Mouse (Mus musculus): ENCODE measurements around the gene Ppox. TPM values are rescaled to one million over a fixed set of nuclear protein-coding genes. Genes with fewer than 3 reads are reported as not detected.

Gene Ppox
- polyA plus RNA-seq, 1 experiment from 2014 or later, result 61.5 TPM

- no peak for ATAC-seq (ENCODE audit: low FRiP score, low read depth)
- Histone ChIP-seq H3K9ac (replicated peaks) (no peak overlapping the region), H3K9me3 (no peaks in the 10 kb centered on the region), H3K4me2 (replicated peaks) (no peak overlapping the region), H3K36me3 (no peaks in the 10 kb centered on the region), H3K4me1 (peaks cover 15% of the 10 kb centered on the region), H3K27me3 (no peaks in the 10 kb centered on the region), H3K4me3 (no peak overlapping the region), H3K27ac (replicated peaks) (no peak overlapping the region)
- WGBS, result 83% methylated on average over 3 of the region's 3 CpGs
Observed at GRCm38 (mm10) chr1:171260316-171260715, 20.7 kb downstream of the Ppox start.

DNA sequence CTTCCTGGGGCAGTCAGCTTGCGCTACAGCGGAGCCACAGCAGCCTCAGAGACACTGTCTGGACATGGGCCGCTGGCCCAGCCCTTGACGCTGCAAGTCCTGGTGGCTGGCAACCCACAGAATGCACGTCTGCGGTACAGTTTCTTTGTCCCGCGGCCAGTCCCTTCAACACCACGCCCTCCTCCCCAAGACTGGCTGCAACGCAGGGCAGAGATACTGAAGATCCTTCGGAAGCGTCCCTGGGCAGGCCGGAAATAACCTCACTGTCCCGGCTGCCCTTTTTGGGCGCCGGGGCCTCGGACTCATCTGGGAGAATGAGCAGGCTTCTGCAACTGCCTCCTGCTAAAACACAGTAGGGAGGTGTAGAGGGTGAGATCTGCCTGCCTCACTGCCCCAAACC lies 22.1 kb downstream of the Ppox start:
- peaks cover 15% of the 10 kb centered on the region for H3K4me1 ChIP-seq
- no peak overlapping the region for H3K9ac ChIP-seq (replicated peaks)
- H3K27ac ChIP-seq (replicated peaks), result no peak overlapping the region
- no peaks in the 10 kb centered on the region for H3K27me3 ChIP-seq
- no peak for ATAC-seq (ENCODE audit: low FRiP score, low read depth)
- H3K4me3 ChIP-seq, result no peak overlapping the region
- no peak overlapping the region for H3K4me2 ChIP-seq (replicated peaks)
- WGBS, result 82% methylated on average over 17 of the region's 17 CpGs
- no peaks in the 10 kb centered on the region for H3K36me3 ChIP-seq
- no peaks in the 10 kb centered on the region for H3K9me3 ChIP-seq

DNA sequence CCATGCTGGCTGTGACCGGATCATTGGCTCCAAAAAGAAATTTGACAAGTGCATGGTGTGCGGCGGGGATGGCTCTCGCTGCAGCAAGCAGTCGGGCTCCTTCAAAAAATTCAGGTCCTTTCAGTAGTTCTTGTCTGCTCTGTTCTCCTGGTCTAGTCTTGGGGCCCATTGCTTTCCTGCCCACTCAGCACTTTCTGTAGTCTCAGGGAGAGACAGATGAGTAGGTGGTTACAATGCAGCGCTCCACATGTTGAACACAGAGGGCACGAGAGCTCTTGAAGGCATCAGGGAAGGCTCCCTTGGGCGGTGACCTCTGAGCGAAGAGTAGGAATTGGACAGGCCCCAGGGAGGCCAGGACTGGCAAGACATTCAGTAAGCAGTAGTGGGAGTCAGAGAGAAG lies 23.2 kb downstream of the Ppox start:
- 88% methylated on average over 9 of the region's 9 CpGs for WGBS
- ATAC-seq (ENCODE audit: low FRiP score, low read depth), result no peak
- H3K4me3 ChIP-seq, result no peak overlapping the region
- H3K27me3 ChIP-seq, result peaks cover 2% of the 10 kb centered on the region; the same call in 1 of the 2 replicates
- H3K9me3 ChIP-seq, result no peaks in the 10 kb centered on the region
- H3K4me2 ChIP-seq (replicated peaks), result no peak overlapping the region
- H3K9ac ChIP-seq (replicated peaks), result no peak overlapping the region
- H3K36me3 ChIP-seq, result no peaks in the 10 kb centered on the region
- no peak overlapping the region for H3K27ac ChIP-seq (replicated peaks)
- peaks cover 8% of the 10 kb centered on the region for H3K4me1 ChIP-seq

DNA sequence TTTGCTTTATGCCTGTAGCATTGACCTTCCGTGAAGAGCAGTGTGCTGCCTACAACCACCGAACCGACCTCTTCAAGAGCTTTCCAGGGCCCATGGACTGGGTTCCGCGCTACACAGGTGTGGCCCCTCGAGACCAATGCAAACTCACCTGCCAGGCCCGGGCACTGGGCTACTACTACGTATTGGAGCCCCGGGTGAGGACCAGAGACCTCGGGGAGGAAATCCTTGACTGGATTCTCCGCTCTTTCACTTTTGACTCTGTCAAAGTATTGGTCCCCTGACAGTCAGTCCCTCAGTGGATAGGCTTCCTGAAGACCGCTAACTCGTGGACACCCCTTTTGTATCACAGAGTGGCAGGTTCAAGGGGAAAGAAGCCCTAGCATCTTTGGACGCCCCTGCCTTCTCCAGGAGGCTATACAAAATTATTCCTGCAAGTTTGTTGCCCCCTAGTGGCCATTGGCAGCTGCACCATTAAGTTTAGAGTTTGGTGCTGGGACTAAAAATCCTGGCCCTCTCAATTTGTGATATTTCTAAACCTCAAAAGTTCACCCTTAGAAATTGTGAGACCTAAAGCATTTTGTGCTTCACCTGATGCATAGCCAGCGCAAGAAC lies 23.9 kb downstream of the Ppox start:
- WGBS, result 71% methylated on average over 15 of the region's 15 CpGs
- Histone ChIP-seq H3K4me1 (peaks cover 7% of the 10 kb centered on the region), H3K27me3 (peaks cover 3% of the 10 kb centered on the region; the same call in 1 of the 2 replicates), H3K4me2 (replicated peaks) (no peak overlapping the region), H3K9ac (replicated peaks) (no peak overlapping the region), H3K4me3 (no peak overlapping the region), H3K9me3 (no peaks in the 10 kb centered on the region), H3K27ac (replicated peaks) (no peak overlapping the region), H3K36me3 (no peaks in the 10 kb centered on the region)
- ATAC-seq (ENCODE audit: low FRiP score, low read depth), result no peak

GRCm38 (mm10) chr1:171256095-171256818 lies 24.7 kb downstream of the Ppox start:
- Histone ChIP-seq H3K27me3 (peaks cover 3% of the 10 kb centered on the region; the same call in 1 of the 2 replicates), H3K4me1 (peaks cover 13% of the 10 kb centered on the region), H3K9me3 (no peaks in the 10 kb centered on the region), H3K27ac (replicated peaks) (no peak overlapping the region), H3K4me3 (no peak overlapping the region), H3K4me2 (replicated peaks) (no peak overlapping the region), H3K36me3 (no peaks in the 10 kb centered on the region), H3K9ac (replicated peaks) (no peak overlapping the region)
- 91% methylated on average over 24 of the region's 24 CpGs for WGBS
- no peak; the same call in 1 of the 2 replicates for ATAC-seq (ENCODE audit: low FRiP score, low read depth)

DNA sequence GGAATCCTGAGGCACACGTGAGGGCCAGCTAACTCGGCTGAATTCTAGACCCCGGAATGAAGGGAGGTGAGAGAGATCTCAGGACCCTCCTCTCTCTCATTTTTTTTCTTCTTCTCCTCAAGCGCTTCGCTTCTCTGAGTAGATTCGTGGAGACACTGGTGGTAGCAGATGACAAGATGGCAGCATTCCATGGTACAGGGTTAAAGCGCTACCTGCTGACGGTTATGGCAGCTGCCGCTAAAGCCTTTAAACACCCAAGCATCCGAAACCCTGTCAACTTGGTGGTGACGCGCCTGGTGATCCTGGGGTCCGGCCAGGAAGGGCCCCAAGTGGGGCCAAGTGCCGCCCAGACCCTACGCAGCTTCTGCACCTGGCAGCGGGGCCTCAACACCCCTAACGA lies 28.6 kb downstream of the Ppox start:
- no peak overlapping the region; the same call in 1 of the 2 replicates for H3K9ac ChIP-seq (replicated peaks)
- peak overlapping the region; percentile 50 for H3K4me2 ChIP-seq (replicated peaks)
- ATAC-seq (ENCODE audit: low FRiP score, low read depth), result no peak
- 0 out of 2 replicates have a peak overlapping the region, but pooled peaks have one; percentile 8 for H3K4me3 ChIP-seq
- 46% methylated on average over 17 of the region's 17 CpGs for WGBS
- no peaks in the 10 kb centered on the region for H3K36me3 ChIP-seq
- peaks cover 8% of the 10 kb centered on the region; the same call in 1 of the 2 replicates for H3K27me3 ChIP-seq
- H3K27ac ChIP-seq (replicated peaks), result peak overlapping the region; percentile 46; the same call in 1 of the 2 replicates
- H3K4me1 ChIP-seq, result peaks cover 41% of the 10 kb centered on the region
- no peaks in the 10 kb centered on the region for H3K9me3 ChIP-seq

- Histone ChIP-seq H3K9ac (replicated peaks) (peak overlapping the region; percentile 26), H3K4me1 (peaks cover 42% of the 10 kb centered on the region)
- ATAC-seq (ENCODE audit: low FRiP score, low read depth), result 0 out of 2 replicates have a peak, but pooled peaks have one; percentile 4
Observed at GRCm38 (mm10) chr1:171251594-171252324, 29.2 kb downstream of the Ppox start.

GRCm38 (mm10) chr1:171250680-171251593 lies 30.0 kb downstream of the Ppox start, which contains the start of gene Ndufs2:
Ndufs2 (minus strand) TSS chr1:171251388.
- ATAC-seq (ENCODE audit: low FRiP score, low read depth), result no peak
- Histone ChIP-seq H3K4me1 (peaks cover 48% of the 10 kb centered on the region), H3K4me3 (peak within 1 kb of the TSS; percentile 25), H3K27ac (replicated peaks) (peak within 1 kb of the TSS; percentile 60), H3K4me2 (replicated peaks) (peak within 1 kb of the TSS; percentile 50), H3K9me3 (no peaks in the 10 kb centered on the region), H3K36me3 (no peaks in the 10 kb centered on the region), H3K27me3 (peaks cover 8% of the 10 kb centered on the region; the same call in 1 of the 2 replicates), H3K9ac (replicated peaks) (peak within 1 kb of the TSS; percentile 26)
- WGBS, result 8% methylated on average over 26 of the region's 26 CpGs

More at GRCm38 (mm10) chr1:171251594-171252324, 29.2 kb downstream of the Ppox start:
- H3K9me3 ChIP-seq, result no peaks in the 10 kb centered on the region
- H3K27ac ChIP-seq (replicated peaks), result peak overlapping the region; percentile 46
- H3K27me3 ChIP-seq, result peaks cover 8% of the 10 kb centered on the region; the same call in 1 of the 2 replicates
- no peaks in the 10 kb centered on the region for H3K36me3 ChIP-seq
- peak overlapping the region; percentile 25 for H3K4me3 ChIP-seq
- 4% methylated on average over 13 of the region's 13 CpGs for WGBS
- peak overlapping the region; percentile 50 for H3K4me2 ChIP-seq (replicated peaks)

- Histone ChIP-seq H3K27me3 (peaks cover 8% of the 10 kb centered on the region; the same call in 1 of the 2 replicates), H3K27ac (replicated peaks) (peak within 1 kb of the TSS; percentile 60), H3K9ac (replicated peaks) (peak within 1 kb of the TSS; percentile 26), H3K4me3 (peak within 1 kb of the TSS; percentile 25), H3K9me3 (no peaks in the 10 kb centered on the region), H3K4me2 (replicated peaks) (peak within 1 kb of the TSS; percentile 50), H3K36me3 (no peaks in the 10 kb centered on the region), H3K4me1 (peaks cover 53% of the 10 kb centered on the region)
- no peak for ATAC-seq (ENCODE audit: low FRiP score, low read depth)
- 23% methylated on average over 5 of the region's 5 CpGs for WGBS
Observed at GRCm38 (mm10) chr1:171249913-171250600, 30.9 kb downstream of the Ppox start, which contains the start of gene Adamts4. Adamts4 (plus strand) TSS chr1:171250421.

GRCm38 (mm10) chr1:171248386-171249226 lies 32.4 kb downstream of the Ppox start:
- no peak overlapping the region for H3K4me2 ChIP-seq (replicated peaks)
- H3K27me3 ChIP-seq, result peaks cover 8% of the 10 kb centered on the region; the same call in 1 of the 2 replicates
- WGBS, result 33% methylated on average over 3 of the region's 3 CpGs
- peaks cover 55% of the 10 kb centered on the region for H3K4me1 ChIP-seq
- H3K4me3 ChIP-seq, result no peak overlapping the region
- H3K9ac ChIP-seq (replicated peaks), result no peak overlapping the region
- 0 out of 2 replicates have a peak overlapping the region, but pooled peaks have one; percentile 62 for H3K27ac ChIP-seq (replicated peaks)
- no peak for ATAC-seq (ENCODE audit: low FRiP score, low read depth)
- peaks cover 8% of the 10 kb centered on the region for H3K36me3 ChIP-seq
- H3K9me3 ChIP-seq, result no peaks in the 10 kb centered on the region

Measured in midbrain, embryonic 12.5 days (tissue).